Mouse (Mus musculus): ENCODE measurements around the gene Lrrc25.

- TF ChIP-seq CTCF (conservative IDR thresholded peaks at IDR 0.05; ENCODE audit: insufficient read depth, insufficient read length, low read depth, low read length) = no peak
- TF ChIP-seq POLR2A (IDR thresholded peaks at IDR 0.05; ENCODE audit: low read depth, low read length) = no peak
These were observed 3.0 kb downstream of the Lrrc25 start for GRCm38 (mm10) chr8:70618888-70619334.
